Mouse (Mus musculus) forebrain, embryonic 16.5 days (tissue): ENCODE results near the gene Rmi2. TPM values are rescaled to one million over a fixed set of nuclear protein-coding genes. Genes with fewer than 3 reads are reported as not detected.

Source experiments
- ATAC-seq: fragments of 200-750 bp; cut with Nextera tagmentation; 2 replicates; pipeline ENCODE4 v1.8.0; 2017; ENCODE audit warnings: mild to moderate bottlenecking, moderate library complexity
- H3K27ac ChIP-seq: fragments of 300-500 bp; sonication (generic); 2 replicates; pipeline ENCODE4 v1.5.1; 2014; ENCODE audit warnings: low read length, control low read depth
- H3K27me3 ChIP-seq: fragments of 300-500 bp; sonication (generic); replicated peaks from 2 replicates; pipeline ENCODE4 v1.6.1; 2014; ENCODE audit warnings: low read length; ENCODE audit not compliant: control insufficient read depth, insufficient read depth
- H3K36me3 ChIP-seq: fragments of 300-500 bp; sonication (generic); 2 replicates; pipeline ENCODE4 v1.6.1; 2014; ENCODE audit not compliant: control insufficient read depth, insufficient read depth
- H3K4me1 ChIP-seq: fragments of 300-500 bp; sonication (generic); replicated peaks from 2 replicates; pipeline ENCODE4 v1.6.1; 2014; ENCODE audit warnings: low read length; ENCODE audit not compliant: control insufficient read depth, insufficient read depth
- H3K4me2 ChIP-seq: fragments of 300-500 bp; sonication (generic); 2 replicates; pipeline ENCODE4 v1.6.1; 2014; ENCODE audit warnings: mild to moderate bottlenecking, low read length, control low read depth
- H3K4me3 ChIP-seq: fragments of 300-500 bp; sonication (generic); replicated peaks from 2 replicates; pipeline ENCODE4 v1.5.1; 2014; ENCODE audit warnings: mild to moderate bottlenecking, low read length, control low read depth
- H3K9ac ChIP-seq: fragments of 300-500 bp; sonication (generic); replicated peaks from 2 replicates; pipeline ENCODE4 v1.6.1; 2014; ENCODE audit warnings: low read depth, low read length, control low read depth
- H3K9me3 ChIP-seq: fragments of 300-500 bp; sonication (generic); 2 replicates; pipeline ENCODE4 v1.6.1; 2016; ENCODE audit warnings: low read length; ENCODE audit not compliant: control insufficient read depth
- WGBS: fragments of 180-500 bp; shearing (Covaris S2); extraction: QIAGEN DNeasy Blood & Tissue Kit; methylation state at CpG from one replicate; pipeline ENCODE4 v1.1.7; 2014; 5-methylcytosine and 5-hydroxymethylcytosine counted together
- polyA plus RNA-seq: library from polyadenylated mRNA; unstranded; fragments of >200 nt; fragmentation: Nextera tagmentation; extraction: Ambion mirVana; gene quantifications from 2 replicates; pipeline ENCODE4 v1.2.1, GENCODE M21; 2015

Rmi2 gene
- polyA plus RNA-seq, 1 experiment from 2014 or later: 0.94 TPM

DNA sequence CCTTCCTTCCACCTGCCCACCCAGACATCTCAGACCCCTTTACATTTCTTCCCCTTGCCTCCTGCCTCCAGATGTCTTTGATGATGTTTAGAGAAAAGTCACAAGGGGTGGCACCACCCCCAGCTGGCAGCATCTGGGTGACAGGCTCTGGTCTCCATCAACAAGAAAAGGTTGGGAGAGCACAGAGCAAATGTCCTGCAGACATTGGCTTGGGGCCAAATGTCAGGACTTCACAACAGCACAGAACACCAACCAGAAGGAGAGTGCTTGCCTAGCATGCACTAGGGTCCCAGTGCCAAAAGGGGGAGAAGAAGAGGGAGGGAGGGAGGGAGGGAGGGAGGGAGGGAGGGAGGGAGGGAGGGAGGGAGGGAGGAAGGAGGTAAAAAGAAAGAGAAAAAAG is 85.0 kb downstream of the Rmi2 start:
- ATAC-seq: no peak
- H3K4me3 ChIP-seq: no peak overlapping the region
- no peak overlapping the region for H3K4me2 ChIP-seq
- no peaks in the 10 kb centered on the region for H3K36me3 ChIP-seq
- no peaks in the 10 kb centered on the region for H3K9me3 ChIP-seq
- no peak overlapping the region for H3K27ac ChIP-seq
- H3K4me1 ChIP-seq: 0 out of 2 replicates have a peak, but pooled peaks cover 3% of the 10 kb centered on the region
- no peaks in the 10 kb centered on the region for H3K27me3 ChIP-seq
- no peak overlapping the region for H3K9ac ChIP-seq

DNA sequence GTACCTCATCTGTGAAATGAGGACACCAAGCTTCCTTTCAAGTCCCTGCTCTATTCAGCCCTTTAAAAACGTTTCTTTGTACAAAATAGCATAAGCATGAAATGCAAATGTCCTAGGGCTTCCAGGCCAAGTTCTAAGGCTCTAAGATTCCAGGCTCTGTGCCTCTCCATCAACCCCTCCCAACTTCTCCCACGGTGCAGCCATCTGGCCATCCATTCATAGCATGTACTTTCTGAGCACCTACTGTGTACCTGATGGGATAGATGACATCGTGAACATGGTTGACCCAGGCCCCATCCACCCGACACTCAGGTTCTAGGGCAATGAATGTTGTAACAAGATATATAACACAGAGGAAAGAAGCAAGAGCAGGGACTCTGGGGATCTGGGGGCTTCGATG is 88.7 kb downstream of the Rmi2 start:
- Histone ChIP-seq H3K4me1 (0 out of 2 replicates have a peak, but pooled peaks cover 3% of the 10 kb centered on the region), H3K27me3 (no peaks in the 10 kb centered on the region), H3K4me2 (no peak overlapping the region), H3K27ac (no peak overlapping the region), H3K4me3 (no peak overlapping the region), H3K9me3 (no peaks in the 10 kb centered on the region), H3K9ac (no peak overlapping the region), H3K36me3 (no peaks in the 10 kb centered on the region)
- 68% methylated on average over 5 of the region's 5 CpGs for WGBS
- ATAC-seq: no peak

DNA sequence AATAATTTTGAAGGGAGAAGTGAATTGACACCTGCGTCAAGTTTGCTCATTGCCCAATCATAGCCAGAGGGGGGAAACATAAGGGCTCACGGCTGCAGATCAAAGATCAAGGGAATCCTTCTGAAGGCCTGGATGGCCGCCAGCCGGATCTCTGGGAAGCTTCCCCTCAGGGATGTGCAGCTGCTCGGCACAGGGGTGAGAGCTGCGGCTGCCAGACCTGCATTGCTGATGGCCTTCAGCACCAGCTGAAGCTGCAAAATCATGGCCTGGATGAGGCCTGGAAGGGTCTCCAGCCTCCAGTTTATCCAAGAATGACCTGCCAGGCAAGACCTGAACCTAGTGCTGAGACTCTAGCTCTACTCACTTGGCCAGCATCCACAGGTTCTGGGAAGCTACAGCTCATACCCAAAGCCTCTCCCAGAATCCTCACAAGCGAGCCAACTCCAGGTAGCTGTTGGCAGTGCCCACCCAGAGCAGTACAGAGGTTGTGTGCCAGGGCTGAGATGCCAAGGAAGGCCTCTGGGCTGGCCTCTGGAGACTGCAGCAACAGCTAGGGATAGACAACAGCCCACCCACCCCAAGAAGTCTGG is 90.8 kb downstream of the Rmi2 start:
- no peak for ATAC-seq
- no peak overlapping the region for H3K9ac ChIP-seq
- H3K27ac ChIP-seq: no peak overlapping the region

DNA sequence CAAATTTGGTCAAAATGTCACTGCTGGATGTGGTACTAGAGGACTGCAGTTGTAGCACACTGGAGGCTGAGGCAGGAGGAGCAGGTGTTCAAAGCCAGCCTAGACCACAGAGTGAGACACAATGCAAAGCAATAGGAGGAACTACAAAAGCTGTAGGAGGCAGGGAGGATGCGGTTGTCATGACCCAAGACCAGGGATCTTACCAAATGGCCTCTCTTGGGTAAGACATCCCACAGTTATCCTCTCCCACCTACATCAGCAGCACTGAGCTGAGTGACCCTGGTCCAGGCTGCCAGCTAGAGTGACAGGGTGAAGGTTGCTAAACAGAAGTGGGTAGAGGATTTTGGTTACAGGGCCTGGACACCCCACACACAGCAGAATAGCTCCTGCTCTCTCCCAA is 92.2 kb downstream of the Rmi2 start:
- WGBS: 91% methylated on average over 1 of the region's 1 CpGs
- no peak for ATAC-seq

More for the DNA sequence above, 90.8 kb downstream of the Rmi2 start:
- H3K4me1 ChIP-seq: 0 out of 2 replicates have a peak, but pooled peaks cover 3% of the 10 kb centered on the region
- no peak overlapping the region for H3K4me3 ChIP-seq
- H3K4me2 ChIP-seq: no peak overlapping the region
- H3K9me3 ChIP-seq: no peaks in the 10 kb centered on the region
- WGBS: 33% methylated on average over 7 of the region's 7 CpGs
- no peaks in the 10 kb centered on the region for H3K36me3 ChIP-seq
- H3K27me3 ChIP-seq: no peaks in the 10 kb centered on the region

DNA sequence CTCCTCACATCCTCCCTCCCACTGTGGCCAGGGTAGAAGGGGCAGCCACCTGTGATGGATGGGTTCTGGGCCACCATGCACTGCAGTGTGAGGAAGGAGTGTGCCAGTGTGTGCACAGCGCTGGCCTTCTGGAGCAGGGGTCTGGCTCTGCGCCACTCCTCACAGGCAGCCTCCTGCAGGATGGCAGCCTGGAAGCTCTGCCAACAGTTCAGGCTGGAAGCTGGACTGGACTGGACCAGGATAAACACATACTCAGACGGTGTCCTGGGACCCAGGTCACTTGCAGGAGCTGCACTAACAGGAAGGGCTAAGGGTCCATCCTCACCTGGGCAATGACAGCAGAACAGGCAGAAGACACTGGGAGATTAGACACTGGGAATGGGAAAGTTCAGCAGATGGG is 98.5 kb downstream of the Rmi2 start:
- no peaks in the 10 kb centered on the region for H3K9me3 ChIP-seq
- H3K27ac ChIP-seq: no peak overlapping the region
- 60% methylated on average over 3 of the region's 3 CpGs for WGBS
- H3K36me3 ChIP-seq: no peaks in the 10 kb centered on the region
- no peak for ATAC-seq
- no peaks in the 10 kb centered on the region for H3K4me1 ChIP-seq
- H3K4me2 ChIP-seq: no peak overlapping the region
- H3K4me3 ChIP-seq: no peak overlapping the region
- no peak overlapping the region for H3K9ac ChIP-seq
- H3K27me3 ChIP-seq: no peaks in the 10 kb centered on the region

More for the DNA sequence above, 92.2 kb downstream of the Rmi2 start:
- H3K27me3 ChIP-seq: no peaks in the 10 kb centered on the region
- H3K36me3 ChIP-seq: no peaks in the 10 kb centered on the region
- no peak overlapping the region for H3K27ac ChIP-seq
- H3K4me3 ChIP-seq: no peak overlapping the region
- 0 out of 2 replicates have a peak, but pooled peaks cover 3% of the 10 kb centered on the region for H3K4me1 ChIP-seq
- no peak overlapping the region for H3K9ac ChIP-seq
- no peak overlapping the region for H3K4me2 ChIP-seq
- no peaks in the 10 kb centered on the region for H3K9me3 ChIP-seq

DNA sequence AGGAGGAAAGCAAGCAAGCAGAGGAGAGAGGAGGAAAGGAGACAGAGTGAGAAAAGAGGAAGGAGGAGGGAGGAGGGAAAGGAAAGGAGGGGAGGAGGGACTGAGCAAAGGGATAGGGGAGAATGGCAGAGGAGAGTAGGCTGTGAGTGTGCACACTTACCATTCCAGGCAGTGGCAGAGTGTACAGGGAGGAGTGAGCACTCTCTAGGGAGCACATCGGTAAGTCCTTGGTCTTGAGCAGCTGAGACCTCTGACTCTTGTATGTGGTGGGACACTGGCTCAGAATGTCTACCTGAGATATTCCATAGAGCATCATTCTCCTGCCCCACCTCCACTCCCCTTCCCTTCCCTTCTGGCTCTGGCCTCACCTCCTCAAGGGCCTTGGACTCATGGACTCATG is 99.2 kb downstream of the Rmi2 start:
- 100% methylated on average over 1 of the region's 1 CpGs for WGBS

DNA sequence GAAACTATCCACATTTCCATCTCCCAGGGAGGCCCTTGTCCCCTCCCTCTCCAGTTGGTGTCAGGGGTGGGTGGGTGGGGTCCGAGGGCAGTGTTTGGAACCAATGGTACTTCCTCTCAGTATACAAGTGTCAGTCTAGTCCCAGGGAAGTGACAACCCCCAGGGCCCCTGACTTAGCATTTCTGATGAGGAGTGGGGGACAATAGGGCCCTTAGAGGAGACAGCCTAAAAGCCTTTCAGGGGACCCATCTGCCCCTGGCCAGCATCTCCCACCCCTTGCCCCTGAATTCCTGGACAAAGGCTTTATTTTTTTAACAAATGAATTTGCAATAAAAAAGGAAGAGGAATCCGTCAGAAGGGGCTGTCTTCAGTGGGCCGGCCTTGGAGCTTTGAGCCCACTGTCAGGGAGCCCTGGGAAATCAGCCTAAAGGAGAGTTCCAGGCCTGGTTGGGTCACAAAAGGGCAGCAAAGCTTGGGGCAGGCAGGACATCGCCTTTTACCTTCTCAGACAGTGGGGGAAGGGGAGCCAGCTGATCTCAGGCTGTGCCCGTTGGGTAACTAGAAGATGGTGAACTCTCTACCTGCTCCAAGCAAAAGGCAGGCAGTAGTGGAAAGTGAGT is 102.0 kb downstream of the Rmi2 start:
- H3K27me3 ChIP-seq: no peaks in the 10 kb centered on the region
- WGBS: 41% methylated on average over 5 of the region's 5 CpGs
- no peak overlapping the region for H3K4me2 ChIP-seq
- H3K4me1 ChIP-seq: no peaks in the 10 kb centered on the region
- no peaks in the 10 kb centered on the region for H3K9me3 ChIP-seq
- H3K27ac ChIP-seq: no peak overlapping the region
- no peak for ATAC-seq
- H3K36me3 ChIP-seq: no peaks in the 10 kb centered on the region
- no peak overlapping the region for H3K4me3 ChIP-seq
- no peak overlapping the region for H3K9ac ChIP-seq

More for the DNA sequence above, 99.2 kb downstream of the Rmi2 start:
- H3K4me2 ChIP-seq: no peak overlapping the region
- H3K27ac ChIP-seq: no peak overlapping the region
- H3K36me3 ChIP-seq: no peaks in the 10 kb centered on the region
- no peak for ATAC-seq
- no peaks in the 10 kb centered on the region for H3K27me3 ChIP-seq
- no peaks in the 10 kb centered on the region for H3K4me1 ChIP-seq
- no peak overlapping the region for H3K4me3 ChIP-seq
- H3K9ac ChIP-seq: no peak overlapping the region
- no peaks in the 10 kb centered on the region for H3K9me3 ChIP-seq

DNA sequence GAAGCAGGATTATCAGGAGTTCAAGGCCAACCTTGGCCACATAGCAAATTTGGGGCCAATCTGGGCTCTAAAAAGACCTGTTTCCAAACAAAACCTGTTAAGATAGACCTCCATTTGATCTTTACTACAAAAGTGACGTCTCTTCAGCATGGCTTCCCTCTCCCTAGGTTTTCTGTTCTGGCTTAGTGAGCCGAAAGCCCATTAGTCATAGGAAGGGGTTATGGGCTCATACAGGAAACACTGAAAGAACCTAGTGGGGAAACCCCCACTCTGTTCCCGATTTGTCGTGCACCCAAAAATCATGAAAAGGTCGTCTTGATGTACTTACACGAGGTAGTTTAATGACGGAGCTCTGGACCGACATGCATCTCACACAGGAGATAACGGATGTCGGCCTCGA is 102.6 kb downstream of the Rmi2 start:
- H3K4me2 ChIP-seq: no peak overlapping the region
- no peak overlapping the region for H3K27ac ChIP-seq
- WGBS: 86% methylated on average over 11 of the region's 11 CpGs
- no peak overlapping the region for H3K9ac ChIP-seq
- H3K4me3 ChIP-seq: no peak overlapping the region
- H3K4me1 ChIP-seq: no peaks in the 10 kb centered on the region
- ATAC-seq: no peak
- H3K27me3 ChIP-seq: no peaks in the 10 kb centered on the region
- H3K9me3 ChIP-seq: no peaks in the 10 kb centered on the region
- H3K36me3 ChIP-seq: no peaks in the 10 kb centered on the region

DNA sequence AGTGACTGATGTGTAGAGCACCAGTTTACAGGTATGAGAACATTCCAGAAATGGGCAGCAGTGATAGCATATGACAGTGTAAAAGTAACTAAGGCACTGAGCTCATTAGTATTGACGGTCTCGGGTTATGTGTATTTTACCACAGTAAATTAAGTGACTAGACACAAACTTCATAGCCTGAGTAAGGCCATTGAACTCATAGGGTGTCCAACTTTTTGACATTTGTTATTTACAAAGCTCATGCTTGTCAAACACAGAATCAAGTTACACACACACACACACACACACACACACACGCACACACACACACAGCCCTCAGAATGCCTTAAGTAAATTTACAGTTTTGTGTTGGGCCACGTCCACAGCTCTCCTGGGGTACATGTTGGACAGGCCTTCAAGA is 105.1 kb downstream of the Rmi2 start:
- H3K9me3 ChIP-seq: no peaks in the 10 kb centered on the region
- 90% methylated on average over 4 of the region's 4 CpGs for WGBS
- H3K4me1 ChIP-seq: no peaks in the 10 kb centered on the region
- H3K9ac ChIP-seq: no peak overlapping the region
- H3K4me3 ChIP-seq: no peak overlapping the region
- no peaks in the 10 kb centered on the region for H3K36me3 ChIP-seq
- no peak overlapping the region for H3K4me2 ChIP-seq
- ATAC-seq: no peak
- H3K27me3 ChIP-seq: no peaks in the 10 kb centered on the region
- no peak overlapping the region for H3K27ac ChIP-seq
